Mouse (Mus musculus) right cerebral cortex, adult 2 months (tissue): Measurements from ENCODE around the gene Zfp592.

ENCODE experiments used
- DNase-seq, 2 experiments: peaks; one replicate each; pipeline ENCODE4 v3.0.0; 2021 to 2022; ENCODE audit warnings: low spot score in 2 of 2

Gene Zfp592

DNA sequence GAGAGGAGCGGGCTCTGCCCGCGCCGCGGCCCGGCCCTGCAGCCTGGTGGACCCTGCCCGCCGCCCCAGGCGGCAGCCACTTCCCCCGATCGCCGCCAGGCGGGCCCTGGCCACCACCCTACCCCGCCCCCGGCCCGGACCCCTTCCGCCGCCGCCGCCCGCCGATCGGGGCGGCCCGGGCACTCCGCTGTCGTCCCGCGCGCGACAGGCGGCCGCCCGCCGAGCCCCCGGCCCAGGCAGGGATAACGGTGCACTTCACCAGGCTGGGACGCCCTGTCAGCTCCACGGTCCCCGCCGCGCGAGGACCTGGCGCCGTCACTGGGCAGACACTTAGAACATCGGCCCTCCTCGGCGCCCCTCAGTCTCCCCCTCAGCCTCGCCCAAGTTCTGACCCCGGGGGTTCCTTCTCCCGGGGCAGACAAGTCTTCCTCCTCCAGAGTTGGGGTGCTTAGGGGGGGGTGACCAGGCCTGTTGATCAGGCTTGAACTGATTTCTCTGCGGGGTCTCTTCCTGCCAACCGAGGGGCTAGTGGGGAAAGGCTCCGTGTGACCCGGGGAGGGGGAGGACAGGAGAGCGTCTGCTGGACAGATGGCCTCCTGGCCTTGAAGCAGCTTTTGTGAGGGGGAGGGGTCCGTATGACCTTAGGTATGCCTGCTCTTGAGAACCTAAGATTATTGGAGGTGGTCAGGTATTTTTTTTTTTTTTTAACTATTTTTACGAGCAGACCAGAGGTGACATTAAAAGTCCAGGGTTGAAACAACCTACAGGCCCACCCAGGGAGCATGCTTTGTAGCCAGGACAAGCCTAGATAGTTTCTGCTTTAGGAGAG, 567 bp downstream of the Zfp592 start:
- peak in 1 of 2 experiments; percentile 14 for DNase-seq

DNA sequence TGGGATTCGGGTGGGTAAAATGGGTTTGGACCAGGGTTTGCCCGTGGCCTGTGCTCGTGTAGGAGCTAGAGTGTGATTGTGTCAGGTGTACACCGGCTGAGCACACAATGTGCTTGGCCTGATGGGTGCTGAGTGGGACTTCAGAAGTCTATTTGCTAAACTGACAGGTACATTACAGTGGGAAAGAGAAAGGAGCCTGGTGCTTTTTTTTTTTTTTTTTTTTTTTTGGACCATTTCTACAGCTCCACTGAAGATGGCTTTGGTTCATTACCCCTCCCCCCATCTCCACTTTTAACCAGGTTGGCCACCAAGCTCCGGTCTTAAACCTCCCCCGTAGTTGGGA, 1.2 kb downstream of the Zfp592 start:
- DNase-seq, result no peak

DNA sequence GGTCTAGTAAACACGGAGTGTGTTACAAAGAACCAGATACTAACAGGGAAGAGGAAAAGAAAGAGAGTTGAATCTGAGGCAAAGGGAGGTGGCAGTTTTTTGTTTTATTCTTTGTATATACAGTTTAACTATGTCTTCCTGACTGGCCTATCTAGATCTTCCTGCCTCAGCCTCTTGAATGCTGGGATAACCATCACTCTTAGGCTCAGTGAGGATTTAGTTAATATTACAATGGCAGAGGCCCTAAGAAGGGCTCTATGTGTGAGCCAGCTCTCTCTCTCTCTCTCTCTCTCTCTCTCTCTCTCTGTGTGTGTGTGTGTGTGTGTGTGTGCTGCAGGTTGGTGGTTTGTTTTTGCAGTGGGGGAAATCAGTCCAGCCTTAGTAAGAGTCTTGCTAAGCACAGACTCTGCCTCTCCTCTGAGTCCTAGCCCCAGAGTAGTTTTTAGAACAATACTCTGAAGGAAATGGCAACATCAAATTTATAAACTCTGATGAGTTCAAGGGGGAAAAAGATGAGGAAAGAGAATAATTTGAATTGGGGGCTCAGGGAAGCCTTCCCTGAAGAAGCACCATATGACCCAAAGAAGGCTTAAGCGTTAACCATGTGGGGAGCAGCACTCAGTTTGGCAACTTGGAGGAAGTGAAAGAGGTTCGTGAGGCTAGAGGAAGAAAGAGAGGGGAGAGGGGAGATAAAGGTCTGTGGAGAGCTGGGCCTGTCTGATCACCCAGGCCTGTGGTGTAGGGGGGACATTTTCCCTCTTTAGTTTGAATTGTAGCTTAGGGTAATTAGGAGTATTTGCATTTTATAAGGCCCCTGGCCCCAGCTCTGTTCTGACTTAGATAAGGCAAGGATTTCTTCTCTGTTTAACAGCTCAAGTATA, 2.0 kb downstream of the Zfp592 start:
- DNase-seq, result no peak

DNA sequence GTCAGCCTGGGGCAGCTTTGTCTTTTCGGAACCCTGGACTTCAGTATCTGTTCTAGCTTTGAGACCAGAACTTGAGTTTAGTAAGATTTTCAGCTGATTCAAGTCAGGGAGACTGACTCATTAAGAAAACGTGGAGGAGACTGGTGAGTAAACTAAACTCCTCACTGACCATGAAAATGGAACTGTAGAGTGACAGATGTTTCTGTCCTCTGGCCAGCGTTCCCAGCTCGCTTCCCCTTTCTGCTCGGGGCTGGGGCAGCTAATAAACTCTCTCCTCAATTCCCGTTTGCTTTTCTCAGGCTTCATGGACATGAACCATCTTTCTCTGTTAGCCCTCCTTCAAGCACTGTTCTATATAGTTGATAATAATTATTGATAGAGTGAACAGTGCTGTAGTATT, 4.3 kb downstream of the Zfp592 start:
- no peak for DNase-seq

DNA sequence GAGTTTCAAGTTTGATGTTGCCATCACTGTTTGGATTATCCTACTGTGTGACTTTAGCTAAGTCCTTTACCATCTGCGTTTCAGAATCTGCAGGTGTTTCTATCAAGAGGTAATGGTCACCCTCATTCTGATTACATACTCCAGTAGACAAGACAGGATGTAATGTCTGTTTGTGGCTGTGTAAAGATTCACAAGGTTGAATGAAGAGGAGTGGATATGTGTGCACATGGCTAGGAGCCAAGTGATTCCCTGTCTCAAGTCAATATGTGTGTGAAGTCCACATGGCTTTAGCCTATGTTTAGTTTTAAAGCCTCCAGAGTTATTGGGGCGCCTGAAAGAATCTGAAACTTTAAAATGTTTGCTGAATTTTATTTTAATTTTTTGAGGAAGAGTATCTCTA, 6.1 kb downstream of the Zfp592 start:
- DNase-seq, result no peak

DNA sequence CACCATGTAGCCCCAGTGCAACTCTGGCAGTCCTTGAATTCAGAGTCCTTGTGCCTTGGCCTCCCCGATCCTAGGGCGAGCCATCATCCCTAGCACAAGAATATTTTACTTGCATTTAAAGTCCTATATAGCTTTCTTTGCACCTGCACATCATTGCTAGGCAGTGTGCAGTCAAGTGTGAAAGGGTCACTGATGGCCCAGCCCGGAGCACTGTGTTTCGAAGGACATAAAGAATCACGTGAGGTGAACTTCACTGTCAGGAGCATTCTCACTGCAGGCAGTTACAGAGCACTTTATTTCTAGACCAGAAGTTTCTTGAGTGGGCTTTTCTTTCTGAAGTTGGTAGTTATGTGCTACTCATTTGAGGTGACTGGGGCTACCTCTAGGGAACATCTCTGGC, 8.4 kb downstream of the Zfp592 start:
- no peak for DNase-seq

DNA sequence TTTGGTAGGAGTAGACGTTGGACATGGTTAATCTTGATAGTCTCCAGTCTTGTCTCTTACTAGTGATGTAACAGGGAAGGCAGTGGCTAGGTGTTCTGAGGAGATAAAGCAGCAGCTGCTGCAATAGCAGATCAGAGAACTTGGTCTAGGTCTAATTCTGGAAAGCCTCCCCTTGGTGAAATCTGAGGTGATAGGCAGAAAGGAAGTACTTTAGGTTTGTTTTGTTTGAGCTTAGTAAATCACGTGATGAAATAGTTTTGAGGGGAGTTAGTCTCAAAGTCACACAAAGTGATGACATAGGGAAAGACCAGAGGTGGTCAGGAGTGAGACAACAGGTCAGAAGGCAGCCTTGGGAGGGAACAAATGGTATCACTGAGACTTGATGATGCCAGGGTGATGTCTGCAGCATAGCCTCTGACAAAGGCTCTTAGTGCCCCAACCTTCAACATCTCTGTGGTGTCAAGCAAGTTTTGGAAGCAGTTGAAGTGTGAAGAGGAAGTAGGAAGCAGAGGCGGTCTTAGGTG, 11.1 kb downstream of the Zfp592 start:
- DNase-seq, result no peak

DNA sequence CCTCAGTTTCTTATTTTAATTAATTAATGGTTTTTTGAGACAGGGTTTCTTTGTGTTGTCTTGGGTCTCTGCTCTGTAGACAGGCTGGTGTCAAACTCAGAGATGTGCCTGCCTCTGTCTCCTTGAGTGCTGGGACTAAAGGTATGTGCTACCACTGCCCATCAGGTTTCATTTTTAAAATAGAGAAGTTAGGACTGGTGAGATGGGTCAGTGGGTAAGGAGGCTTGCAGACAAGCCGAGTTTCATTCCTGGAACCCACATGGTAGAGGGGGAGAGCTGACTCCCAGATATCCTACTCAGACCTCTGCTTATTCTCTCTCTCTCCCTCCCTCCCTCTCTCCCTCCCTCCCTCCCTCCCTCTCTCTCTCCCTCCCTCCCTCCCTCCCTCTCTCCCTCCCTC, 12.5 kb downstream of the Zfp592 start:
- DNase-seq, result no peak

DNA sequence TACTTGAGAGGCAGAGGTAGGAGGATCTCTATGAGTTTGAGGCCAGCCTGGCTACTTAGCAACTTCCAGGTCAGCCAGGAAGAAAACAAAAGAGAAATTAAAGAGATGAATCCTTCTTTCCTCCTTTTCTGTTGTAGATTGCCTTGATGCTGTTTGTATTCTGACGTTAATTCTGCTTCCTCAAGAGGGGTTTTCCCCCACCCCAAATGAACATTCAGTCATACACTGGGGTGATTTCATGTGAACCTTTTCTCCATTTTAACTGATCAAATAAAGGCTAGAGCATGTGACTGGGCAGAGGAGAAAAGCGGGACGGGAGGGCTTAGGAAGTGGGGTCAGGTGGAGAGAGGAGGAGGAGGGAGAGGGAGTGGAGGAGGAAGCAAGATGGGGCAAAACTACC, 14.8 kb downstream of the Zfp592 start:
- DNase-seq, result no peak

DNA sequence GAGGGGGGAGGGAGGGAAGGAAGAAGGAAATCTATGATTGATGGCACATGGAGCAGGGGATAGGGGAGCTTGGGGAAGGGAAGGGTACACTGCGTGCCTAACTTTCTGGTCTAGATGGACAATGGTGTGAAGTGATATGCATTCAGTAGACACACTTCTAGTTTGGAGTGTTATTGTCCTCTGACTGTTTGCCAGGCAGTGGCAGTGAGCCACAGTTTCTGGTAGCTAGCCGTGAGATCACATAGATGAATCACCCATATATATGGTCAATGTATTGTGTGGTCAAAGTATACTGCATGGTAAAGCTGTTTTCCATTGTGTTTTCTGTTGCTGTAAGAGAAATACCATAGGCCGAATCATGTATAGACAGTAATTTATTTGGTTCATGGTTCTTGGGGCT, 18.1 kb downstream of the Zfp592 start:
- DNase-seq, result no peak

DNA sequence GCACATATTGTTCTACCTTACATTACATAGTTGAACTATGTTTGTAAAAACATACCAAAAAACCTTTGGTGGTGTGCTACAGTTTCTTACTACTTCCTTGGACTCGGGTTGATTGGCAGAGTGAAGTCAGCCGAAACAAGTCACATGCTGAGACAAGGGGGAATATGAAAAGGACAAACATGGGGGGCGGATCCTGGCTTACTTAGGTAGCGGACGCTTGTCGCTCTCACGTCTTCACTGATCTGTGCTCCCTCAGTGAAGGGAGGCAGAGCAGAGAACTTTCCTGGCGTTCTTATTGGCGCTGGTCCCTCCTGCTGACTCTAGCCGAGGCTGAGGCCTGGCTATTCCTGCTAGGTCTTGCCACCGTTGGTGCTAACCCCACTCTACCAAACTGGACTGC, 26.8 kb downstream of the Zfp592 start:
- no peak for DNase-seq

DNA sequence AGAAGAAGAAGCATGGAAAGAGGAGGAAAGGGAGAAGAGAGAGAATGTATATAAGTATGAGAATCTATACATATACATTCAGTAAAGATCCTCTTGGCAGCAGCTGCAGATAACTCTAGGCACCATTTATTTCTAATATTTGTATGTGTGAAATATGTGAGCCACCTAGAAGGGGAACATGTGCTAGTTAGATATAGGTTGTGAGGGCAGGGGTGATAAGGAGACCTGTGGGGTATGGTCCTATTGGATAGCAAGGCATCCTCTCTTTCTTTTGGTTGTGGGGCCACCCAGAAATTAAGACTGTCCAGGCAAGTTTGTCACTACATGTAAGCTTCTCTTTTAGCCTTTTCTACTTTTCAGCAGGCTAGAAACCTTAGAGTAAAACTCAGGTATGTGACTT, 29.2 kb downstream of the Zfp592 start:
- DNase-seq, result no peak

DNA sequence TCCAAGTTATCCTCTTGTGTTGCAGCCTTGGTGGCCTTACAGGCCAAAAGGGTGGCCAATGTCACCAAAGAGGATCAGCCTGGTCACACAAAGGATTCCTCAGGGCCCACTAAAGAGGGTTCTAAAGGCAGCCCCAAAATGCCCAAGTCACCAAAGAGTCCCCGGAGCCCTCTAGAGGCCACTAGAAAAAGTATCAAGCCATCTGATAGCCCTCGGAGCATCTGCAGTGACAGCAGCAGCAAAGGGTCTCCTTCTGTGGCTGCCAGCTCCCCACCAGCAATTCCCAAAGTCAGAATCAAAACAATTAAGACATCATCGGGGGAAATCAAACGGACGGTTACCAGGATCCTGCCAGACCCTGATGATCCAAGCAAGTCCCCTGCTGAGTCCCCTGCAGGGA, 30.6 kb downstream of the Zfp592 start:
- no peak for DNase-seq

DNA sequence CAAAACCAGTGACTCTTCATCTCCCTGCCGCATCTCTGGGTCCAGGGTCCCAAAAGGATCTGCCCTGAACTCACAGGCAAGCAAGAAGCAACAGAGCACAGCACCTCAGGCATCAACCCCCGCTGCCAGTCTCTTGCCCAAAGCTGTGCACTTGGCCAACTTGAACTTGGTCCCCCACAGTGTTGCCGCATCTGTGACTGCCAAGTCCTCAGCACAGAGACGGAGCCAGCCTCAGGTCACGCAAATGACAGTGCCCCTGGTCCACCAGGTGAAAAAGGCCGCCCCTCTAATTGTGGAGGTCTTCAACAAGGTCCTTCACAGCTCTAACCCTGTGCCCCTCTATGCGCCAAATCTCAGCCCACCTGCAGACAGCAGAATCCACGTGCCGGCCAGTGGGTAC, 31.2 kb downstream of the Zfp592 start:
- DNase-seq, result no peak

DNA sequence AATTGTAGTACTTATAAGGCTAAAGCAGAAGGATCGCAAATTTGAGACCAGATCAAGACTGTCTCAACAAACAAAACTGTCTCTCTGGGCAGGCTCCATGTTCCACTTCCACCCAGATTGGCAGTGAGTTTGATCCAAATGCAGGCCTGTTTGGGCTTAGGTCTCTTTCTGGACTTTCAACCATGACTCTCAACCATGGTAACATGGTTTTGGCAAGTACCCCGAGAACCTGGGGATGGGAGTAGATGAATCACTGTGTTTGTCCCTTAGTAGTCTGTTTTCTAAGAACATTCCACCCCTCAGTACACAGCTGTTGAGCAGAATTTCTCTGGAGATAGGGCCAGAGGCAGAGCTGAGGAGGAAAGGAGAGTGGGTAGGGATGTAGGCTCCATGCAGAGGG, 32.3 kb downstream of the Zfp592 start:
- no peak for DNase-seq

DNA sequence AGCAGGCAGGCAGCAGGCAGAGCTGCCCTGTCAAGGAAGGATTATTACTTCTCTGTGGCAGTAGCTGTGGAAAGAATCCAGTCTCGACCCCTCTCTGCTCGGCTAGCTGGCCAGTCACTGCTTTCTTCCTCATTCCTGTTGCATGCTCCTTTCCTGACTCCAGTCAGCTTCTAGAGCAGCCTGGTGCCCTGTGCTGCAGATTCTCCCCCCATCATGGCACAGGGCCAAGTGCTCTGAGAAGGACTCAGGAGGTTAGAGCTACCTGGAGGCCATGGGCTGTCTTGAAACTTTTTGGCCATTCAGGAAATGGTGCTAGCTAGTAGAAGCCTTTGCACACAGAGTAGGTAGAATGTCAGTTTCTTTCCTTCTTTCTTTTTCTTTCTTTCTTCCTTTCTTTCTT, 46.2 kb downstream of the Zfp592 start:
- no peak for DNase-seq

DNA sequence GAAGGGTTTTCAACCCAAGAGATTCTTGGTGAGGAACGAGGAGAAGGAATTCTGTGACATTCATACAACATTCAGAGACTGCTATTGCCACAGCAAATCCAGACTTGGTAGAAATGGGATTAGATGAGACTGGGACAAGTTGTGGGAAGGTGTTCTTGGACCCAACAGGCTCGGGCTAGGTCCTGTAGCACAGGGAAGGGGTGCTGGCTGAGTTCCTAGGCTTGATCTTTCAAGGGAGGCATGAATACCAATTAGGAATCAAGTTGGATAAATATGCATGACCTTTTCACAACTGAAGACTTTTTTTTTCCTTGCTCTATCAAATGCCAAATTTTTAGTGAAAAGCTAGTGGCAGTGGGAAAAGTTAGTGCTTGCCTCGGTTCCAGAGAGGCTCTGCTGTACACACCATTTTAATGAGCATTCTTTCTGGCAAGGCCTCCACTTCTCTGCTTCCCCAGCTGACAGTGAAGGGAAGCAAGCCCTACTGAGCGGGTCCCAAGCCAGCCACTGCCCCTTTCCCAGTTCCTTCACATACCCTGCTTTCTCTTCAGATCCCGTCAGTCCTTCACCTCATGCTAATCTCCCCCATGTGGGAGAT, 49.6 kb downstream of the Zfp592 start:
- DNase-seq, result no peak

DNA sequence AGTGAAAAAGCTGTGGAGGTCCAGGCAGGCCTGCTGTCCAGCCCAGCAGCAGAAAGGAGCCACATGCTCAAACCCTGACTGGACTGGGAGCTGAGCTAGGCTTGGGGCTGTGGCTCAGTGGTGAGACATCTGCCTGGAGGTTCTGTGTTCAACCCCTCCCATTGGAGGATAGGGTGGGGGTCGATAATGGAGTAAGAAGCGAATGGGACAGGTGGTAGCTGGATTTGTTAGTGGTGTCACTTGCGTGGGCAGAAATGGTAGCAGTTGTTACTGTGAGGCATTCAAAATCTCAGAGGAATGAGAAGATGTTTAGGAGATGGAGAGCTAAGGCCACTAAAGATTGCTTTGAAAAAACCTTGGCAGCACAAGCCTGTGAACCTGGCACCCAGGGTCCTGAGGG, 54.4 kb downstream of the Zfp592 start:
- no peak for DNase-seq

DNA sequence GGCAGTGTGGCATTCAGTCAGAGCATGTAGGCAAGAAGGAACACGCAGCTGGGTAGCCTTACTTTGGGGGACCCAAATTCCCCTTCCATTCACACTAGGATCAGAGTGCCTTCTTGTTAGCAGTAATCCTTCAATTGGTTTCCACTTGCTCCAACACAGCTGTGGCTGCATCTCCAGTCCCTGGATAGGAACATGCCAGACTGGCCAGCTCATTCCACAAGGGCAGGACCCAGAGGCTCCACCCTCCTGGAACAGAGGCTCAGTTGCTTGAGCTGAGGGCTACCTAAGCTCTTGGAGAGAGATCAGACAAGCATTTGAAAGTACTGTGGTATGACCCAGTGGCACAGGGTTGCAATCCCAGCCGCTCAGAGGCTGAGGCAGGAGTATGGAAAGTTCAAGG, 55.0 kb downstream of the Zfp592 start:
- DNase-seq, result no peak

DNA sequence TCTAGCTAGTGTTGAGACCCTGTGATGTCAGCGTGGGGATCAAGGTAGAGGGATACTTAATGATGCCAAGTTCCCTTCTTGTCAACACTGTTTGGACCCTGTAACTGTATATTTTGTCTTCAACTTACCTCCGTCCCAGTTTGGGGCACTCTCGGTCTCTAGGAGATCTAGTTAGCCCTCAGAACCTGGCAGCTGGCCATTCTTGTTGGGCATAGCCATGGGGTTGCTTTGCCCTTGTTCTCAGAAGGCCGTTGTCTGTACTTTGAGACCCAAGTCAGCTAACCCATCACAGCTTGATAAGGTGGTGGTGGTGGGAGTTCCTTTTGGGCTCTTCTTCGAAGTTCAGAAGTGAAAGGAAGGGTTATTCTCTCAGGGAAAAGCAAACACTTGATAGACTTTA, 56.5 kb downstream of the Zfp592 start:
- no peak for DNase-seq

DNA sequence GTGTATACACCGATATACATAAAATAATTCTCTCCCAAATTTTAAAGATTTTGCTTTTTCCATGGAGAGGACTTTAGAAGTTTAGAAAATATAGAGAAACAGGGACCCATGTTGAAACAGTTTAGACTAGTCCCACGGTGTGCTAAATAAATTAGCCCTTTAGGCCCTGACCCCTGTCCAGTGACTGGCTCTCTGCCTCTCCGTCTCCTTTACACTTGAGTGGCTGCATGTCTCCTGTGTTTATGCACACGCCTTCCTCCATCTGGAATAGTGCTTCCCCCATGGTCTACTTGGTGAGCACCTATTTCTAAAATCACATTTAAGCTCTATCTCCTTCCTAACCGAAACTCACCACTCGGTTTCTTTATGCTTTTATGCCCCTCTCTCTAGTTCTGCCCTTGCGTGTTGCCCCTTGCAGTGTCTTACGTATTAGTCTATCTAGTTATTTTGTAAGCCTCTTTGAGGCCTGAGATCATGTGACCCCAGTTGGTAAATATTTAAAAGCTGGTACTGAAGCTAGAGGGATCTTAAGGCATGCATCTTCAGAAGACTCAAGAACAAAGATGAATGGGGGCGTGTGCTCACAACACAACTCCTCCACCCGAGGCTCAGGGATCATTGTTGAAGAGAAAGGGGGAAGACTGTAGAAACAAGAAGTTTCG, 62.4 kb downstream of the Zfp592 start:
- DNase-seq, result no peak

DNA sequence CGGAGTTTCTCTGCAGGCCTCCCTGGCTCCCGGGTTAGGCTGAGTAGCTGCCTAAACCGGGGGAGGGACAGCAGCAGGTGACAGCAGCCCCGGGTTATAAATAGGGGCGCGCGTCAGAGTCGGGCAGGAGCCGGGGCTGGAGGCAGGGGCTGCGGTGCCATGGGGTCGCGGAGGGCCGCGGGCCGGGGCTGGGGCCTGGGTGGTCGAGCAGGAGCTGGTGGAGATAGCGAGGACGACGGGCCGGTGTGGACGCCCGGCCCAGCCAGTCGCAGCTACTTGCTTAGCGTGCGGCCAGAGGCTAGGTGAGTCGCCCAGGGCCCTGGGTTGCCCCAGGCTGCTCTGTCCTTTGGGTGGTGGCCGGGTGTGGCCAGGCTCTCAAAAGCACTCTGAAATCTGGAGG, 64.0 kb downstream of the Zfp592 start, which contains the start of gene Alpk3:
Gene Alpk3 (plus strand): TSS at position 130 of the 400 bp plus-strand sequence.
- no peak for DNase-seq
